10 mouse cellular contexts compared by ENCODE assay signal in genomic region chr10:67129531-67129930, GRCm38 (mm10).
A peak's percentile ranks its signal among the peaks of the same experiment; 100 is the strongest.
DNase-seq lines count a peak whose midpoint lies in the region.
"Had no signal": no experiment of that assay in that cellular context is flagged by ENCODE, and none has a peak within 500 bp of the region (broad histone marks: within the 10 kb centered on the region; RNA-seq: fewer than 3 reads in every experiment).

No protein-coding gene starts in this region.

- peak; percentile 79 for DNase-seq in heart, adult 11 months
- no peak for DNase-seq in heart, adult 9 months (ENCODE audit: low spot score in 2 of 2)
- peak; percentile 46 for DNase-seq in urinary bladder, postnatal 14 days (ENCODE audit: low spot score)
- no peak for DNase-seq in urinary bladder, postnatal 25 days (ENCODE audit: low spot score)
- DNase-seq in cerebellum, adult 8-10 months = peak; percentile 57
- DNase-seq in spleen, postnatal 14 days (ENCODE audit: low spot score in 2 of 2) = no peak
- no peak for DNase-seq in kidney, adult 8-10 months
- DNase-seq: heart, adult 2 months; liver, embryonic 13.5 days; thymus, adult 2 months had no signal

Comparison
In these comparisons a context has a peak if more than half of its experiments do, and no peak if none do; other contexts are left out.
1. DNase-seq: peak in heart, adult 11 months (single experiment), urinary bladder, postnatal 14 days (single experiment) and cerebellum, adult 8-10 months (single experiment); none in heart, adult 9 months (0 of 2), urinary bladder, postnatal 25 days (single experiment), spleen, postnatal 14 days (0 of 2) and kidney, adult 8-10 months (0 of 2).